Mouse (Mus musculus) liver, embryonic 15.5 days (tissue): ENCODE data around the gene Ms4a4b. TPM values are rescaled to one million over a fixed set of nuclear protein-coding genes. Genes with fewer than 3 reads are reported as not detected.

Experiments used
- polyA plus RNA-seq: library from polyadenylated mRNA; unstranded; fragments of >200 nt; fragmentation: Nextera tagmentation; extraction: Ambion mirVana; gene quantifications from 2 replicates; pipeline ENCODE4 v1.2.1, GENCODE M21; 2015

The Ms4a4b gene
- polyA plus RNA-seq, 1 experiment from 2014 or later: 0.74 TPM

Other genes starting within 250 kb of the Ms4a4b start
- gene Ms4a13, start 246.8 kb upstream of the Ms4a4b start, polyA plus RNA-seq: not detected in 2 replicates
- not detected in 2 replicates for gene Ms4a12, start 211.1 kb upstream of the Ms4a4b start, polyA plus RNA-seq
- gene Ms4a1, start 177.3 kb upstream of the Ms4a4b start, polyA plus RNA-seq: not detected in 2 replicates
- not detected in 2 replicates for gene Ms4a5, start 159.7 kb upstream of the Ms4a4b start, polyA plus RNA-seq
- gene Ms4a14, start 129.1 kb upstream of the Ms4a4b start, polyA plus RNA-seq: not detected in 2 replicates
- 1.4 and 1.7 TPM in 2 replicates for gene Ms4a7, start 107.4 kb upstream of the Ms4a4b start, polyA plus RNA-seq
- 1.3 and 1.4 TPM in 2 replicates for gene Ms4a4a, start 68.0 kb upstream of the Ms4a4b start, polyA plus RNA-seq
- 1.5 and 2.5 TPM in 2 replicates for gene Ms4a4c, start 38.8 kb upstream of the Ms4a4b start, polyA plus RNA-seq
- gene Ms4a6c, start 25.8 kb downstream of the Ms4a4b start, polyA plus RNA-seq: 8.9 and 10.1 TPM in 2 replicates
- gene Gm8369, start 42.4 kb downstream of the Ms4a4b start, polyA plus RNA-seq: 0.10 and 0.46 TPM in 2 replicates
- gene Ms4a6b, start 73.0 kb downstream of the Ms4a4b start, polyA plus RNA-seq: 3.3 and 3.6 TPM in 2 replicates
- 0.24 and 0.54 TPM in 2 replicates for gene Ms4a4d, start 93.2 kb downstream of the Ms4a4b start, polyA plus RNA-seq
- gene Ms4a6d, start 161.3 kb downstream of the Ms4a4b start, polyA plus RNA-seq: 4.5 and 4.8 TPM in 2 replicates
- 0.73 and 0.81 TPM in 2 replicates for gene Ms4a2, start 180.2 kb downstream of the Ms4a4b start, polyA plus RNA-seq
- gene Ms4a3, start 197.3 kb downstream of the Ms4a4b start, polyA plus RNA-seq: 30.9 and 39.0 TPM in 2 replicates
- 0.17 and 0.24 TPM in 2 replicates for gene Oosp2, start 217.0 kb downstream of the Ms4a4b start, polyA plus RNA-seq
- gene Oosp1, start 247.6 kb downstream of the Ms4a4b start, polyA plus RNA-seq: 0.14 TPM in 1 of 2 replicates, not detected in the other